Mouse (Mus musculus) testis, adult 2 months (tissue): Measurements from ENCODE around the gene Crkl. TPM values are rescaled to one million over a fixed set of nuclear protein-coding genes. Genes with fewer than 3 reads are reported as not detected.

ENCODE experiments used
- H3K27ac ChIP-seq: fragments of 200-500 bp; 2 replicates; pipeline ENCODE4 v1.5.1; 2012; ENCODE audit warnings: low read depth, low read length; ENCODE audit not compliant: control insufficient read depth, insufficient read depth
- H3K27me3 ChIP-seq: fragments of 200-500 bp; 2 replicates; pipeline ENCODE4 v1.6.1; 2012; ENCODE audit warnings: mild to moderate bottlenecking, low read length, moderate library complexity; ENCODE audit not compliant: control insufficient read depth, insufficient read depth
- H3K36me3 ChIP-seq: fragments of 200-500 bp; 2 replicates; pipeline ENCODE4 v1.6.1; 2012; ENCODE audit warnings: mild to moderate bottlenecking, low read length; ENCODE audit not compliant: control insufficient read depth, insufficient read depth
- H3K4me1 ChIP-seq: fragments of 200-500 bp; 2 replicates; pipeline ENCODE4 v1.6.1; 2012; ENCODE audit warnings: low read length; ENCODE audit not compliant: control insufficient read depth, insufficient read depth
- H3K4me3 ChIP-seq: fragments of 200-500 bp; 2 replicates; pipeline ENCODE4 v1.5.1; 2012; ENCODE audit warnings: low read depth, mild to moderate bottlenecking, low read length, moderate library complexity, mixed read lengths; ENCODE audit not compliant: control insufficient read depth
- CTCF ChIP-seq: fragments of 200-500 bp; IDR thresholded peaks from 2 replicates; pipeline ENCODE4 v1.5.1; 2012; ENCODE audit warnings: low read depth, mild to moderate bottlenecking, inconsistent platforms, low read length, moderate library complexity; ENCODE audit not compliant: control insufficient read depth, insufficient read depth, insufficient replicate concordance
- POLR2A ChIP-seq: fragments of 200-500 bp; IDR thresholded peaks from 2 replicates; pipeline ENCODE4 v1.6.1; 2012; ENCODE audit warnings: low read depth, mild to moderate bottlenecking, inconsistent platforms, low read length, moderate library complexity; ENCODE audit not compliant: control insufficient read depth
- polyA plus RNA-seq: library from polyadenylated mRNA; depleted of rRNA; stranded (reverse); fragments of >200 nt; gene quantifications from 2 replicates; pipeline ENCODE4 v1.2.3, GENCODE M21; 2012

Crkl gene
- polyA plus RNA-seq, 1 experiment = 15.5 TPM

GRCm38 (mm10) chr16:17472498-17472897 is 20.7 kb downstream of the Crkl start:
- H3K36me3 ChIP-seq = peaks cover 3% of the 10 kb centered on the region
- TF ChIP-seq CTCF = no peak
- H3K4me1 ChIP-seq = no peaks in the 10 kb centered on the region
- H3K27ac ChIP-seq = no peak overlapping the region
- H3K27me3 ChIP-seq = no peaks in the 10 kb centered on the region
- H3K4me3 ChIP-seq = no peak overlapping the region

- Histone ChIP-seq H3K4me3 (no peak overlapping the region), H3K4me1 (no peaks in the 10 kb centered on the region), H3K27me3 (no peaks in the 10 kb centered on the region), H3K36me3 (peaks cover 3% of the 10 kb centered on the region), H3K27ac (no peak overlapping the region)
- no peak for TF ChIP-seq POLR2A
- TF ChIP-seq CTCF = peak; percentile 35; the same call in 1 of the 2 replicates
Measured at GRCm38 (mm10) chr16:17474091-17474490, 22.3 kb downstream of the Crkl start.

DNA sequence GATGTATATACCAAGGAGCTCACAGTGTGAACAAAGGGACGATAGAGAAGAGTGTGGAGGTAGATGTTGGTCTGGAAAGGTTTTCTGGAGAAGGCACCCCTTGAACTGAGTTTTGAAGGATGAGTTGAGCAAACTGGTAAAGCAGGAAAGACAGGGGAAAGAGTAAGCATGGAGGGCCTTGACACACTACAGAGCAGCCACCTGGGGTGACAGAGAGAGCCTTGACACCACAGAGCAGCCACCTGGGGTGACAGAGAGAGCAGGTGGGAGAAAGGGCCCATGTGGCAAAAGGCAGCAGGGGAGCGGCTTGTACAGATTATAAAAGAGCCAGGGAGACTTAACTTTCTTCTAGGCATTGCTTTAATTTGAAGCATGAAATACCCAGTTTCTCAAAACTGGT is 23.0 kb downstream of the Crkl start:
- Histone ChIP-seq H3K4me1 (no peaks in the 10 kb centered on the region), H3K36me3 (peaks cover 3% of the 10 kb centered on the region), H3K27ac (no peak overlapping the region), H3K4me3 (no peak overlapping the region), H3K27me3 (no peaks in the 10 kb centered on the region)
- TF ChIP-seq CTCF (no peak), POLR2A (no peak)

GRCm38 (mm10) chr16:17475326-17475725 is 23.5 kb downstream of the Crkl start:
- peaks cover under 1% of the 10 kb centered on the region; the same call in 1 of the 2 replicates for H3K36me3 ChIP-seq

GRCm38 (mm10) chr16:17478331-17478943 is 26.6 kb downstream of the Crkl start:
- Histone ChIP-seq H3K27ac (no peak overlapping the region), H3K4me3 (peak overlapping the region; percentile 57), H3K36me3 (no peaks in the 10 kb centered on the region), H3K4me1 (no peaks in the 10 kb centered on the region), H3K27me3 (no peaks in the 10 kb centered on the region)
- no peak for TF ChIP-seq CTCF
- TF ChIP-seq POLR2A = no peak

More at GRCm38 (mm10) chr16:17475326-17475725, 23.5 kb downstream of the Crkl start:
- Histone ChIP-seq H3K27ac (no peak overlapping the region), H3K4me3 (no peak overlapping the region), H3K27me3 (no peaks in the 10 kb centered on the region), H3K4me1 (no peaks in the 10 kb centered on the region)
- TF ChIP-seq CTCF (no peak), POLR2A (no peak)

DNA sequence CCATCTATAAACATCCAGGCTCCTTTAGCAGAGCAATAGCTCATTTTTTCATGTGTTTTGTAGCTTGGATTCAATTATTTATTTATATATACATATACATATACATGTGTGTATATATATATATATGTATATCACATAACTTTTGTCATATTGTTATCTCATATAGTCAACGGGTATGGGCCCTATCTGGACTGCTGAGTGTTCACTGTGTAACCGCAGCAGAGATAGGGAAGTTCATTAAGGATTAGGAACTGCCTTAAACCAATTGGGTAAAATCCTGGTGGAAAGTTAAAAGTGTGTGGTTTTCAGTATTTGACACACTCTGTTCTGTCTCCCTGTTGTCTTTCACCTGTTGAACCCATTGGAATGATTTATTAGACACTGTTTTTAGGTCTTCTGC is 29.7 kb downstream of the Crkl start:
- no peaks in the 10 kb centered on the region for H3K4me1 ChIP-seq
- no peak overlapping the region for H3K27ac ChIP-seq
- H3K4me3 ChIP-seq = no peak overlapping the region
- TF ChIP-seq POLR2A (no peak), CTCF (no peak)
- H3K27me3 ChIP-seq = no peaks in the 10 kb centered on the region
- H3K36me3 ChIP-seq = no peaks in the 10 kb centered on the region; the same call in none of the 2 replicates

DNA sequence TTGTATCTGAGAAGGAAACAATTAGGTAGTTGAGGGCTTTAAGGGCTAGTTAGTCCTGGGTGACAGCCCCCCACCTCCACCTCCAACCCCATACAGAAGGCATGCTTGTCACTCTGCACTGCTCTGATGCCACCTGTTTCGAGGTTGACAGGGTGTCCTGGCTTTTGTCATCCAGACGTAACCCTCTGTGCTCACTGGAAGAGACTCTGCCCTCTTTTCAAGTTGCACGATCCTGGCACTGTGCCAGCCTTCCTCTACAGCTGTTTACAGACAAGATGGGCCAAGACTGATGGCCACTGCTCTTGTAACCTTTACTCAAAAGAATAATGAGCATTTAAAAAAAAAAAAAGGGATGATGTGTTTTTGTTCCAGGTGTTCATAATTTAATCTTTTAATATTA is 34.7 kb downstream of the Crkl start:
- Histone ChIP-seq H3K36me3 (no peaks in the 10 kb centered on the region; the same call in none of the 2 replicates), H3K27me3 (no peaks in the 10 kb centered on the region), H3K4me1 (peaks cover 7% of the 10 kb centered on the region), H3K4me3 (no peak overlapping the region), H3K27ac (no peak overlapping the region)
- TF ChIP-seq CTCF (no peak), POLR2A (no peak)
